ENCODE assay signal across 8 mouse cellular contexts in genomic region chr4:116720343-116721097, GRCm38 (mm10). TPM values are rescaled to one million over a fixed set of nuclear protein-coding genes. Genes with fewer than 3 reads are reported as not detected.
DNase-seq lines count a peak whose midpoint lies in the region; ATAC-seq and TF ChIP-seq lines count a peak whose summit lies in the region.

Gene Tesk2, plus strand, starts transcription at chr4:116720948.

- TF ChIP-seq POLR2A in cortical plate, adult 2 months (IDR thresholded peaks at IDR 0.05; ENCODE audit: extremely low read depth, insufficient read depth, low read length): peak; percentile 61; the same call in 1 of the 2 replicates

- peak within 1 kb of the TSS; percentile 63 for H3K4me3 ChIP-seq in cortical plate, adult 2 months (ENCODE audit: insufficient read depth, low read length)
- peak within 1 kb of the TSS; percentile 94 for H3K4me3 ChIP-seq in megakaryocyte, embryonic 14.5 days (replicated peaks)

- no peak within 1 kb of the TSS for H3K27ac ChIP-seq in cortical plate, adult 2 months (ENCODE audit: insufficient read depth, low read length)

- TF ChIP-seq CTCF in cortical plate, adult 2 months (IDR thresholded peaks at IDR 0.05; ENCODE audit: extremely low read depth, insufficient read depth, low read length): no peak

- H3K36me3 ChIP-seq in megakaryocyte, embryonic 14.5 days (replicated peaks; ENCODE audit: low read length): peaks cover 5% of the 10 kb centered on the region

- DNase-seq in gastrocnemius, adult 8-10 months (ENCODE audit: low spot score in 2 of 2): peak; percentile 89 to 92
- peak; percentile 99 for DNase-seq in hindlimb bud, embryonic 11.5 days (ENCODE audit: extremely low spot score, low read depth, low spot score)
- DNase-seq in left cerebral cortex, adult 8-10 months (ENCODE audit: low spot score in 2 of 2): peak; percentile 68 to 96
- DNase-seq in right cerebral cortex, postnatal 10 days (ENCODE audit: low spot score in 2 of 2): peak; percentile 96 to 98
- peak; percentile 79 for DNase-seq in urinary bladder, postnatal 25 days (ENCODE audit: low spot score)

- peak; percentile 95 for ATAC-seq in activated CD4-positive, CD25-positive, alpha-beta regulatory T cell, adult 4 months

- no peaks in the 10 kb centered on the region for H3K9me3 ChIP-seq in megakaryocyte, embryonic 14.5 days

- peaks cover 5% of the 10 kb centered on the region for H3K27me3 ChIP-seq in megakaryocyte, embryonic 14.5 days (replicated peaks)

- peaks cover 2% of the 10 kb centered on the region; the same call in 1 of the 2 replicates for H3K4me1 ChIP-seq in cortical plate, adult 2 months (ENCODE audit: control insufficient read depth, insufficient read depth, low read length)
- peaks cover 21% of the 10 kb centered on the region for H3K4me1 ChIP-seq in megakaryocyte, embryonic 14.5 days

RNA-seq across cellular contexts. Expression of gene Tesk2, which starts in this region (rescaled TPM):
- 1 to 10 TPM; 3.8 to 5.4 TPM for polyA plus RNA-seq in activated CD4-positive, CD25-positive, alpha-beta regulatory T cell, adult 4 months (2017; shearing (Covaris generic))
- 6.8 and 7.5 TPM in 2 replicates for polyA plus RNA-seq in cortical plate, adult 2 months (2012; rRNA removed)
- total RNA-seq in gastrocnemius, adult 8-10 months (2022): 1 to 10 TPM; 1.6 to 1.9 (median 1.7) TPM
- total RNA-seq in left cerebral cortex, adult 8-10 months (2022): 1 to 10 TPM; 5.1 to 5.8 (median 5.5) TPM
- 0.66 and 1.1 TPM in 2 replicates for polyA plus RNA-seq in megakaryocyte, embryonic 14.5 days (2012; ENCODE audit: insufficient read depth, low replicate concordance)
